Mouse (Mus musculus): ENCODE results near the gene Rubcn. TPM values are rescaled to one million over a fixed set of nuclear protein-coding genes. Genes with fewer than 3 reads are reported as not detected.

Rubcn gene
- polyA plus RNA-seq, 1 experiment from 2014 or later = 18.1 TPM

- no peak overlapping the region for H3K9ac ChIP-seq (ENCODE audit: low read length)
- H3K4me2 ChIP-seq (ENCODE audit: low read depth) = no peak overlapping the region
- DNase-seq (ENCODE audit: low spot score) = no peak
- H3K27ac ChIP-seq (ENCODE audit: low read depth, low read length) = no peak overlapping the region
- no peaks in the 10 kb centered on the region for H3K4me1 ChIP-seq (ENCODE audit: control insufficient read depth, insufficient read depth, low read length)
- no peak overlapping the region for H3K4me3 ChIP-seq (ENCODE audit: low read depth, low read length)
- no peak for ATAC-seq (ENCODE audit: insufficient read depth, low FRiP score, low TSS enrichment)
- no peaks in the 10 kb centered on the region for H3K27me3 ChIP-seq (ENCODE audit: control insufficient read depth, insufficient read depth, low read length)
- WGBS = 81% methylated on average over 12 of the region's 12 CpGs
- no peaks in the 10 kb centered on the region for H3K9me3 ChIP-seq (ENCODE audit: control insufficient read depth, low read length)
- no peaks in the 10 kb centered on the region for H3K36me3 ChIP-seq (ENCODE audit: control insufficient read depth, insufficient read depth, low read length)
Measured at GRCm38 (mm10) chr16:32858771-32859636, 18.6 kb downstream of the Rubcn start.

GRCm38 (mm10) chr16:32858356-32858755, 19.2 kb downstream of the Rubcn start:
- Histone ChIP-seq H3K36me3 (ENCODE audit: control insufficient read depth, insufficient read depth, low read length) (no peaks in the 10 kb centered on the region), H3K27me3 (ENCODE audit: control insufficient read depth, insufficient read depth, low read length) (no peaks in the 10 kb centered on the region), H3K9me3 (ENCODE audit: control insufficient read depth, low read length) (no peaks in the 10 kb centered on the region), H3K4me2 (ENCODE audit: low read depth) (no peak overlapping the region), H3K4me3 (ENCODE audit: low read depth, low read length) (no peak overlapping the region), H3K9ac (ENCODE audit: low read length) (no peak overlapping the region), H3K27ac (ENCODE audit: low read depth, low read length) (no peak overlapping the region), H3K4me1 (ENCODE audit: control insufficient read depth, insufficient read depth, low read length) (no peaks in the 10 kb centered on the region)
- DNase-seq (ENCODE audit: low spot score) (no peak), ATAC-seq (ENCODE audit: insufficient read depth, low FRiP score, low TSS enrichment) (no peak)
- 86% methylated on average over 4 of the region's 4 CpGs for WGBS

- no peaks in the 10 kb centered on the region for H3K36me3 ChIP-seq (ENCODE audit: control insufficient read depth, insufficient read depth, low read length)
- no peak for DNase-seq (ENCODE audit: low spot score)
- H3K9ac ChIP-seq (ENCODE audit: low read length) = no peak overlapping the region
- H3K4me3 ChIP-seq (ENCODE audit: low read depth, low read length) = no peak overlapping the region
- no peak for ATAC-seq (ENCODE audit: insufficient read depth, low FRiP score, low TSS enrichment)
- H3K4me1 ChIP-seq (ENCODE audit: control insufficient read depth, insufficient read depth, low read length) = no peaks in the 10 kb centered on the region
- H3K27me3 ChIP-seq (ENCODE audit: control insufficient read depth, insufficient read depth, low read length) = no peaks in the 10 kb centered on the region
- no peaks in the 10 kb centered on the region for H3K9me3 ChIP-seq (ENCODE audit: control insufficient read depth, low read length)
- no peak overlapping the region for H3K4me2 ChIP-seq (ENCODE audit: low read depth)
- 86% methylated on average over 3 of the region's 3 CpGs for WGBS
- no peak overlapping the region for H3K27ac ChIP-seq (ENCODE audit: low read depth, low read length)
Measured at GRCm38 (mm10) chr16:32856751-32857150, 20.8 kb downstream of the Rubcn start.

GRCm38 (mm10) chr16:32854050-32854571, 23.5 kb downstream of the Rubcn start:
- no peaks in the 10 kb centered on the region for H3K36me3 ChIP-seq (ENCODE audit: control insufficient read depth, insufficient read depth, low read length)
- H3K4me1 ChIP-seq (ENCODE audit: control insufficient read depth, insufficient read depth, low read length) = no peaks in the 10 kb centered on the region
- DNase-seq (ENCODE audit: low spot score) (no peak), ATAC-seq (ENCODE audit: insufficient read depth, low FRiP score, low TSS enrichment) (no peak)
- H3K9me3 ChIP-seq (ENCODE audit: control insufficient read depth, low read length) = no peaks in the 10 kb centered on the region
- H3K4me2 ChIP-seq (ENCODE audit: low read depth) = no peak overlapping the region
- no peak overlapping the region for H3K27ac ChIP-seq (ENCODE audit: low read depth, low read length)
- H3K4me3 ChIP-seq (ENCODE audit: low read depth, low read length) = no peak overlapping the region
- no peaks in the 10 kb centered on the region for H3K27me3 ChIP-seq (ENCODE audit: control insufficient read depth, insufficient read depth, low read length)
- WGBS = 97% methylated on average over 2 of the region's 2 CpGs
- no peak overlapping the region for H3K9ac ChIP-seq (ENCODE audit: low read length)

- peaks cover under 1% of the 10 kb centered on the region; the same call in 1 of the 2 replicates for H3K36me3 ChIP-seq (ENCODE audit: control insufficient read depth, insufficient read depth, low read length)
- H3K4me3 ChIP-seq (ENCODE audit: low read depth, low read length) = no peak overlapping the region
- H3K9ac ChIP-seq (ENCODE audit: low read length) = no peak overlapping the region
- DNase-seq (ENCODE audit: low spot score) = no peak
- no peaks in the 10 kb centered on the region for H3K4me1 ChIP-seq (ENCODE audit: control insufficient read depth, insufficient read depth, low read length)
- H3K27ac ChIP-seq (ENCODE audit: low read depth, low read length) = no peak overlapping the region
- no peaks in the 10 kb centered on the region for H3K27me3 ChIP-seq (ENCODE audit: control insufficient read depth, insufficient read depth, low read length)
- no peak for ATAC-seq (ENCODE audit: insufficient read depth, low FRiP score, low TSS enrichment)
- WGBS = 84% methylated on average over 13 of the region's 13 CpGs
- H3K9me3 ChIP-seq (ENCODE audit: control insufficient read depth, low read length) = no peaks in the 10 kb centered on the region
- H3K4me2 ChIP-seq (ENCODE audit: low read depth) = no peak overlapping the region
Measured at GRCm38 (mm10) chr16:32853492-32854049, 24.0 kb downstream of the Rubcn start.

- peaks cover 3% of the 10 kb centered on the region; the same call in 1 of the 2 replicates for H3K36me3 ChIP-seq (ENCODE audit: control insufficient read depth, insufficient read depth, low read length)
- H3K27me3 ChIP-seq (ENCODE audit: control insufficient read depth, insufficient read depth, low read length) = no peaks in the 10 kb centered on the region
- no peak overlapping the region for H3K27ac ChIP-seq (ENCODE audit: low read depth, low read length)
- no peak overlapping the region for H3K4me3 ChIP-seq (ENCODE audit: low read depth, low read length)
- DNase-seq (ENCODE audit: low spot score) (no peak), ATAC-seq (ENCODE audit: insufficient read depth, low FRiP score, low TSS enrichment) (no peak)
- WGBS = 94% methylated on average over 11 of the region's 11 CpGs
- H3K4me1 ChIP-seq (ENCODE audit: control insufficient read depth, insufficient read depth, low read length) = no peaks in the 10 kb centered on the region
- H3K9ac ChIP-seq (ENCODE audit: low read length) = no peak overlapping the region
- H3K4me2 ChIP-seq (ENCODE audit: low read depth) = no peak overlapping the region
- no peaks in the 10 kb centered on the region for H3K9me3 ChIP-seq (ENCODE audit: control insufficient read depth, low read length)
Measured at GRCm38 (mm10) chr16:32849042-32849830, 28.3 kb downstream of the Rubcn start.

- no peaks in the 10 kb centered on the region for H3K4me1 ChIP-seq (ENCODE audit: control insufficient read depth, insufficient read depth, low read length)
- no peak overlapping the region for H3K27ac ChIP-seq (ENCODE audit: low read depth, low read length)
- ATAC-seq (ENCODE audit: insufficient read depth, low FRiP score, low TSS enrichment) (no peak), DNase-seq (ENCODE audit: low spot score) (no peak)
- no peak overlapping the region for H3K4me3 ChIP-seq (ENCODE audit: low read depth, low read length)
- H3K9me3 ChIP-seq (ENCODE audit: control insufficient read depth, low read length) = no peaks in the 10 kb centered on the region
- H3K9ac ChIP-seq (ENCODE audit: low read length) = no peak overlapping the region
- 96% methylated on average over 11 of the region's 11 CpGs for WGBS
- peaks cover 3% of the 10 kb centered on the region; the same call in 1 of the 2 replicates for H3K36me3 ChIP-seq (ENCODE audit: control insufficient read depth, insufficient read depth, low read length)
- no peak overlapping the region for H3K4me2 ChIP-seq (ENCODE audit: low read depth)
- no peaks in the 10 kb centered on the region for H3K27me3 ChIP-seq (ENCODE audit: control insufficient read depth, insufficient read depth, low read length)
Measured at GRCm38 (mm10) chr16:32847103-32847502, 30.5 kb downstream of the Rubcn start.

- 90% methylated on average over 4 of the region's 4 CpGs for WGBS
- Histone ChIP-seq H3K27me3 (ENCODE audit: control insufficient read depth, insufficient read depth, low read length) (no peaks in the 10 kb centered on the region), H3K4me1 (ENCODE audit: control insufficient read depth, insufficient read depth, low read length) (no peaks in the 10 kb centered on the region), H3K9ac (ENCODE audit: low read length) (no peak overlapping the region), H3K9me3 (ENCODE audit: control insufficient read depth, low read length) (no peaks in the 10 kb centered on the region), H3K4me3 (ENCODE audit: low read depth, low read length) (no peak overlapping the region), H3K36me3 (ENCODE audit: control insufficient read depth, insufficient read depth, low read length) (peaks cover 2% of the 10 kb centered on the region; the same call in 1 of the 2 replicates), H3K4me2 (ENCODE audit: low read depth) (no peak overlapping the region), H3K27ac (ENCODE audit: low read depth, low read length) (no peak overlapping the region)
- no peak for DNase-seq (ENCODE audit: low spot score)
- no peak for ATAC-seq (ENCODE audit: insufficient read depth, low FRiP score, low TSS enrichment)
Measured at GRCm38 (mm10) chr16:32831501-32831900, 46.1 kb downstream of the Rubcn start.
